Mouse (Mus musculus): ENCODE results near the gene Pmfbp1. TPM values are rescaled to one million over a fixed set of nuclear protein-coding genes. Genes with fewer than 3 reads are reported as not detected.

Gene Pmfbp1
- total RNA-seq, 2 experiments from 2014 or later: not detected

- no peak for DNase-seq
- intact Hi-C loops (cut with DNase I): no loop called here
These were observed 93.2 kb downstream of the Pmfbp1 start for GRCm38 (mm10) chr8:109586972-109587504.

- DNase-seq: no peak
- intact Hi-C loops (cut with DNase I): loop anchor here (10.0 kb wide), 1 partner anchor 324 kb away; no protein-coding TSS in a partner anchor
These were observed 97.1 kb downstream of the Pmfbp1 start for GRCm38 (mm10) chr8:109590901-109591300.

GRCm38 (mm10) chr8:109591367-109591766 lies 97.5 kb downstream of the Pmfbp1 start:
- intact Hi-C loops (cut with DNase I): loop anchor here (10.0 kb wide), 1 partner anchor 323 kb away; no protein-coding TSS in a partner anchor

GRCm38 (mm10) chr8:109592164-109592563 lies 98.3 kb downstream of the Pmfbp1 start:
- intact Hi-C loops (cut with DNase I): loop anchor here (10.0 kb wide), 1 partner anchor 323 kb away; no protein-coding TSS in a partner anchor
- no peak for DNase-seq

More at GRCm38 (mm10) chr8:109591367-109591766, 97.5 kb downstream of the Pmfbp1 start:
- no peak for DNase-seq

Other genes starting within 250 kb of the Pmfbp1 start
- gene Dhx38, start 71.8 kb downstream of the Pmfbp1 start, total RNA-seq (2021): 10 to 100 TPM; 12.3 to 12.6 TPM
- gene Txnl4b, start 71.9 kb downstream of the Pmfbp1 start, total RNA-seq (2021): 1 to 10 TPM; 4.2 to 4.8 TPM
- 1 to 10 TPM; 4.2 to 6.4 TPM for gene Hp, start 85.1 kb downstream of the Pmfbp1 start, total RNA-seq (2021)
- 10 to 100 TPM; 16.1 to 17.0 TPM for gene Dhodh, start 114.6 kb downstream of the Pmfbp1 start, total RNA-seq (2021)
- not detected for gene Pkd1l3, start 120.5 kb downstream of the Pmfbp1 start, total RNA-seq (2021)
- 10 to 100 TPM; 40.5 to 42.8 TPM for gene Ist1, start 199.2 kb downstream of the Pmfbp1 start, total RNA-seq (2021)
- 1 to 10 TPM; 6.9 TPM for gene Zfp821, start 211.5 kb downstream of the Pmfbp1 start, total RNA-seq (2021)
- gene Atxn1l, start 243.7 kb downstream of the Pmfbp1 start, total RNA-seq (2021): 10 to 100 TPM; 21.0 to 24.2 TPM